Mouse (Mus musculus): ENCODE data around the gene Casp8ap2.

Casp8ap2 gene

GRCm38 (mm10) chr4:32615034-32615881 is at the start of gene Casp8ap2:
Gene Casp8ap2 (plus strand): TSS chr4:32615451.
- DNase-seq (ENCODE audit: low spot score in 2 of 2), result peak; percentile 99

- DNase-seq (ENCODE audit: low spot score in 2 of 2), result no peak
These were observed 46.2 kb upstream of the Casp8ap2 start for GRCm38 (mm10) chr4:32569054-32569453.

GRCm38 (mm10) chr4:32569995-32570938 is 45.0 kb upstream of the Casp8ap2 start:
- DNase-seq (ENCODE audit: low spot score in 2 of 2), result no peak

GRCm38 (mm10) chr4:32570939-32571317 is 44.3 kb upstream of the Casp8ap2 start:
- DNase-seq (ENCODE audit: low spot score in 2 of 2), result no peak

- DNase-seq (ENCODE audit: low spot score in 2 of 2), result no peak
These were observed 43.8 kb upstream of the Casp8ap2 start for GRCm38 (mm10) chr4:32571441-32571840.

GRCm38 (mm10) chr4:32572118-32572517 is 43.1 kb upstream of the Casp8ap2 start:
- DNase-seq (ENCODE audit: low spot score in 2 of 2), result peak in 1 of 2 experiments; percentile 53

- DNase-seq (ENCODE audit: low spot score in 2 of 2), result no peak
These were observed 41.7 kb upstream of the Casp8ap2 start for GRCm38 (mm10) chr4:32573586-32573985.

GRCm38 (mm10) chr4:32574604-32575003 is 40.6 kb upstream of the Casp8ap2 start:
- no peak for DNase-seq (ENCODE audit: low spot score in 2 of 2)

- no peak for DNase-seq (ENCODE audit: low spot score in 2 of 2)
These were observed 40.1 kb upstream of the Casp8ap2 start for GRCm38 (mm10) chr4:32575165-32575564.

- no peak for DNase-seq (ENCODE audit: low spot score in 2 of 2)
These were observed 35.4 kb upstream of the Casp8ap2 start for GRCm38 (mm10) chr4:32579850-32580249.

GRCm38 (mm10) chr4:32584181-32584580 is 31.1 kb upstream of the Casp8ap2 start:
- DNase-seq (ENCODE audit: low spot score in 2 of 2), result no peak

- DNase-seq (ENCODE audit: low spot score in 2 of 2), result peak; percentile 64 to 84
These were observed 28.7 kb upstream of the Casp8ap2 start for GRCm38 (mm10) chr4:32586596-32586995.

- DNase-seq (ENCODE audit: low spot score in 2 of 2), result no peak
These were observed 27.7 kb upstream of the Casp8ap2 start for GRCm38 (mm10) chr4:32587543-32587942.

GRCm38 (mm10) chr4:32588237-32588636 is 27.0 kb upstream of the Casp8ap2 start:
- no peak for DNase-seq (ENCODE audit: low spot score in 2 of 2)

- DNase-seq (ENCODE audit: low spot score in 2 of 2), result peak; percentile 12 to 70
These were observed 14.1 kb upstream of the Casp8ap2 start for GRCm38 (mm10) chr4:32601135-32601534.

GRCm38 (mm10) chr4:32602660-32603059 is 12.6 kb upstream of the Casp8ap2 start, which contains the start of gene Gja10:
Gene Gja10 (minus strand): TSS chr4:32602760.
- DNase-seq (ENCODE audit: low spot score in 2 of 2), result no peak

GRCm38 (mm10) chr4:32621637-32622036 is 6.4 kb downstream of the Casp8ap2 start:
- DNase-seq (ENCODE audit: low spot score in 2 of 2), result no peak

- no peak for DNase-seq (ENCODE audit: low spot score in 2 of 2)
These were observed 36.4 kb downstream of the Casp8ap2 start for GRCm38 (mm10) chr4:32651669-32652068.

- DNase-seq (ENCODE audit: low spot score in 2 of 2), result no peak
These were observed 41.1 kb downstream of the Casp8ap2 start for GRCm38 (mm10) chr4:32656146-32656904.

- DNase-seq (ENCODE audit: low spot score in 2 of 2), result peak; percentile 90 to 95
These were observed 41.8 kb downstream of the Casp8ap2 start, which contains the start of gene Mdn1 for GRCm38 (mm10) chr4:32656918-32657662. Gene Mdn1 (plus strand): TSS chr4:32657119.

GRCm38 (mm10) chr4:32665843-32666242 is 50.6 kb downstream of the Casp8ap2 start:
- no peak for DNase-seq (ENCODE audit: low spot score in 2 of 2)

Measured in thymus, postnatal 10 days (tissue).